Mouse (Mus musculus): ENCODE measurements around the gene Atf5.

Atf5 gene

DNA sequence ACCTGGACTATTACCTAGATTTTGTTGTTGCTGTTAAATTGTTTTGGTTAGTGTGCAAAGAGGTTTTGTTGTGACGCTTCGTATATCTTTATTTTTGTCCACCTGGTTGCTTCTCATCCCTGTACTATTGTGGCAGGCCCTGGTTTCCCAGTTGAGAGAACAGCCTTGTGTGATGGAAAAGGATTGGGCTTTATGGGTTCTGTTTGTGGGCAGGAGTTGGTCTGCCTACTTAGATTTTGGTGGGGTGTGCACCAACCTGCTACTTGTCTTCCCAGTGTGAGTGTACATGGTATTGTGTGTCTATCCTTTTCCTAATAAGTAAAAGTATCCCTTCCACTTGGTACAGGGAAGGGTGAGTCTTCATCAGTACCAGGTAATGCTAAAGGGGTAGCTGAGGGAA, 2.9 kb upstream of the Atf5 start:
- no peak for DNase-seq

GRCm38 (mm10) chr7:44818751-44819235, 2.3 kb upstream of the Atf5 start:
- DNase-seq: peak; percentile 42

- no peak for DNase-seq
Measured at GRCm38 (mm10) chr7:44818164-44818563, 1.7 kb upstream of the Atf5 start.

DNA sequence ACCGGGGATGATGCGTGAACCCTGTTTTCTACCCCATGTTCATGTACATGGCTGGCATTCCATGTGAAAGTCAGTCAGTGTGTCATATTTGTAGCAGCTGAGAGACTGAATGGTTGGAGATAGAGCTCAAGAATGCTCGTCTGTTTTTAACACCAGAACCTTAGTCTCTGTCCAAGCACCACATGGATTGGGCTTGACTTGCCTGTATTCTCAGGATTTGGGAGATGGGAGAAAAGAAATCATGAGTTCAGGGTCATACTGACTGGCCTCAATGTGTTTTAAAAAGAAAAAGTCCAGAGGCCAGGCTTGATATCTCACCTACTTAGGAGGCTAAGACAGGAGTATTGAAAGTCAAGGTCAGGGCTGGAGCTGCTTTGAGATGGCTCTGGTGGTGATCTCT, 983 bp upstream of the Atf5 start:
- no peak for DNase-seq

GRCm38 (mm10) chr7:44815721-44816469, 563 bp downstream of the Atf5 start, which contains the start of the genes Nup62 and Il4i1:
Gene Nup62 (plus strand): TSS chr7:44816088.
Gene Il4i1 (plus strand): TSS chr7:44816387.
- peak; percentile 100 for DNase-seq

DNA sequence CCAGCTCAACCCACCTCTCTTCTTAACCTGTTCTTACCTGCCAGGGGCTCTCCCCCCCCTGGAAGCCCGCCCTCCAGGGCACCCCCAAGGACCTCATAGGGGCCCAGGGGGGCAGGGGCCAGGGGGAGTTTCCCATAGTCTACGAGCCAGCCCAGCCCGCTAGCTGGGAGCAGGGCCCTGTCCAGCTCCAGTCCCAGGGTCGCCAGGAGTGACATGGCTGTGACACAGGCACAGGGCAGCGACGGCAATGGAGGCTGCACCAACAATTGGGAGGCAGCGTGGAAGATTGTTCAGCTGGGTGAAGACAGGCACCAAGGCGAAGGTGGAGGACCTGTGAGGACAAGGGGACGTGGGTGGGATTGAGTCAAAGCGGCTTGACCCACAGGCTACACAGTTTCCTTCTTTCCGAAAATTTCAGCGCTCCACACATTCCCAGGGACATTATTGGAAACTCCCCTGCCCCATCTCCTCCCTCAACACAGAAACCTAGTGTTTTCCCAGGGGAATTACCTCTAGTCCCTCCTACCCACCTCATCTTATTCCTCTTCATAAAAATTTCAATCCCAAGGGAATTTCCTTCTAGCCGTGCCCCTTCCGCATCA, 1.4 kb downstream of the Atf5 start:
- no peak for DNase-seq

DNA sequence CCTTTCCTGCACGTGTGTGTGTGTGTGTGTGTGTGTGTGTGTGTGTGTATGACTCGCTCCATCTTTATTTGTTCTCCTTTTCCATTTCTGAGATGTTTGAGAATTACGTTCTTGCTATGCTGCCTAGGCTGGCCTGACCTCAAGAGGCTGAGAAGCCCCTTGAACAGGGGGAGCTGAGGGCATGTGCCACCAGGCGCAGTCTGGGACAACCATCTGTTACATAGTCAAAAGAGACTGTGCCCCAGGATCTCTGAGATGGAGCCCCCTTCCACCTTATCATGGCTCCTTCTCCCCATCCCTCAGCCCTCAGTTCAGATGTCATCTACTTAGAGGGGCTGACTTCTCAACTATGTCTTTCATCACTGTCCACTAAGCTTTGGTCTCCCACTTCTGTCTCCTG, 2.0 kb downstream of the Atf5 start:
- DNase-seq: no peak

- DNase-seq: no peak
Measured at GRCm38 (mm10) chr7:44813985-44814384, 2.5 kb downstream of the Atf5 start.

DNA sequence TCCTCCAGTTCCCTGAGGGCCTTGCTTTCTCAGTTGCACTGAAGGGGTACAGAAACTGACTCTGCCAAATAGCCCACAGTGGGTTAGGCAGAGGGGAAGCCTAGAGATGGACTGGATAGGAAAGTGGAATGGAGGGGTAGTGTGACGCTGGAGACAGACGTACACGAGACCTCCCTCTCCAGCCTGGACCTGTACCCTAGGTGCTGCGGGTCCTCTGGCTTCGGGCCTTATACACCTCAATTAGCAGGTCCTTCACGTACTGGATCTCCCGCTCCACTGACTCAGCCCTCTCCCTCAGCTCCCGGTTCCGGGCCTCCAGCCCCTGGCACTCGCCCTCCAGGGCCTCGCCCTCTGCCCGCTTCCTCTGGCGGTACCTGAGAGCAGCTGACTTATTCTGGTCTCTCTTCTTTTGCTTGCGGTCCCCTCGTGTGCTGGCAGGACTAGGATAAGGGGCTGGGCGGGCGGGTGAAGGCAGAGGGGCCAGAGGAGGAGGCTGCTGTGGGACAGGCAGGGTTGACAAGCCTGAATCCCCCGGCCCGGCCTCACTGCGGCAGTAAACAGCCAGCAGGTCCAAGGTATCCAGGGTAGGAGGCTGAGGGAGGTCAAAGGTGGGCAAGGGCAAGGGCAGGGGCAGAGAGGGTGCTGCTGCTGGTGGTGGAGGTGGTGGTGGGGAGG, 3.7 kb downstream of the Atf5 start:
- no peak for DNase-seq

DNA sequence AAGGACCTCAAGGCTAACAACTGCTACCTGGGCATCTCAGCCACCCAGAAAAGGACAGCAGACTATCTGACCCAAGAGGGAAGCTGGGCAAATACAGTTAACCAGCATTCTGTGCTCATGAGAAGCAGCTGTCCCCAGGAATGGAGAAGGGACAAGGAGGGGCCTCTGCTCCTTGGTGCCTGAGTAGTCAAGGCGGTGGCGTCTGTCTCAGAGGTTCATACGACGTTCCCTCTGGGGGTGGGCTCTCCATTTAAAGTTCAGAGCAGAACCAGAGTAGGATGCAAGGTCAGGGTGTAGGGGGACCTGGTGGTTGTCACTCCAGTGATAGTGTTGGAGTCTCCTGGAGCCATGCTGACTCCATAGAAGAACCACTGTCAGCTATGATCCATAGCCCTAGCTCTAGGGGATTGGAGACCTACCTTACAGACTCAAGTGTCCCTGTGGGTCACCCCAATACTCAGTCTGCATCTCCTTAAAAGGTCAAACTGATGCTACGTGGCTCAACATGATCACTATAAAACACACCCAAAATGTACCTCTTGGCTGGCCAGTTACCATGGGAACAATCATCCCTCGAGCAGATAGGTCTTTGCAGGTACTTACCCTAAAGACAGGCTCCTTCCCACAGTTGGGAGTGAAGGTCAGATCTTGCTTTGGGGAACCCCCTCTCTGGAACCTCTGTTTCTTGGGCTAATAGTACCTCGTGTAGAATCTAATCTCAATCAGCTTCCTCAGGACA, 5.5 kb downstream of the Atf5 start:
- DNase-seq: no peak

DNA sequence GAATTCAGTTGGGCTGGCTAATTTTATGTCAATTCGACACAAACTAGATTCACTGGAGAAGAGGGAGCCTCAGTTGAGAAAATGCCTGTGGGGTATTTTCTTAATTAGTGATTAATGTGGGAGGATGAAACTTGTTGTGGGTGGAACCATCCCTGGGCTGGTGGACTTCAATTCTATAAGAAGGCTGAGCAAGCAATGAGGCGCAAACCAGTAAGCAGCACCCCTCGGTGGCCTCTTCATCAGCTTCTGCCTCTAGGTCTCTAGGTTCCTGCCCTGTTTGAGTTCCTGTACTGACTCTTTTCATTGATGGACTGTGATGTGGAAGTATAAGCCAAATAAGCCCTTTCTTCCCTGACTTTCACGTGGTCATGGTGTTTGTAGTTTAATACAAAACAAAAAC, 6.1 kb downstream of the Atf5 start:
- DNase-seq: no peak

GRCm38 (mm10) chr7:44809466-44809865, 7.0 kb downstream of the Atf5 start:
- DNase-seq: no peak

DNA sequence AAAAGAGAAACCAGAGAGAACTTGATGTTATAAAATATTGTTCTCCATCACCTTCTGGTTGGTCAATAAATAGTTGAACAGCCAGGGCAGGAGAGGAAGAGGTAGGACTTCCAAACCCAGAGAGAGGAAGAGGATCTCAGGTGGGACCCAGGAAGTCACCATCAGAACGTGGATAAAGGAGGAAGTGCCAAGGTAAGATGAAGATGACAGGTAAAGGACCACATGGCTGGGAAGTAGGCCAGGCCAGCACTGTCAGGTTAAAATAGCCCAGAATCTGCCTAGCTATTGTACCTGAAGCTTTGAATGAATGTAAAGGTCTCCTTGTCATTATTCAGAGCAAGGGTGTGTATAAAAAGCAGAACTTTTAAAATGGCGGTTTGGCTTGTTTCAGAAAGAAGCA, 7.5 kb downstream of the Atf5 start:
- no peak for DNase-seq

GRCm38 (mm10) chr7:44792781-44793180, 23.7 kb downstream of the Atf5 start:
- DNase-seq: no peak

- no peak for DNase-seq
Measured at GRCm38 (mm10) chr7:44790066-44790465, 26.4 kb downstream of the Atf5 start.

DNA sequence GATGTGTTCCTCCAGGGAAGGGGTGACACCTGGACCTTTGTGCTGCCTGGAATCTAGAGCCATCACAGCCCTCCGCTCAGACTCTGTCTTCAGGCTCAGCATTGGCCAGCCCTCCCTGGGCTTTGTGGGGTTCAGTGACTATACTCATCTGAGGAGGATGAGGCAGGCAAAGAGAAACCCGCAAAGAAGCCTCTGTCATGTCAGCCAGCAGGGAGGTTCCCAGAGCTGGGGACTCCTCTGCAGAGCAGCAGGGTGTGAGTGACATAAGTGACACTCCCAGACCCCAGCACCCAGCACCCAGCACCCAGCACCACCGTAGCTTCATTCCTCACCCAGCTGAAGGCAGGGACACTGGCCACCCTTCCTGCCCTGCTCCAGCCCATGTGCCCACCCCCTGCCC, 26.9 kb downstream of the Atf5 start:
- DNase-seq: no peak

- DNase-seq: no peak
Measured at GRCm38 (mm10) chr7:44780101-44780500, 36.4 kb downstream of the Atf5 start.

DNA sequence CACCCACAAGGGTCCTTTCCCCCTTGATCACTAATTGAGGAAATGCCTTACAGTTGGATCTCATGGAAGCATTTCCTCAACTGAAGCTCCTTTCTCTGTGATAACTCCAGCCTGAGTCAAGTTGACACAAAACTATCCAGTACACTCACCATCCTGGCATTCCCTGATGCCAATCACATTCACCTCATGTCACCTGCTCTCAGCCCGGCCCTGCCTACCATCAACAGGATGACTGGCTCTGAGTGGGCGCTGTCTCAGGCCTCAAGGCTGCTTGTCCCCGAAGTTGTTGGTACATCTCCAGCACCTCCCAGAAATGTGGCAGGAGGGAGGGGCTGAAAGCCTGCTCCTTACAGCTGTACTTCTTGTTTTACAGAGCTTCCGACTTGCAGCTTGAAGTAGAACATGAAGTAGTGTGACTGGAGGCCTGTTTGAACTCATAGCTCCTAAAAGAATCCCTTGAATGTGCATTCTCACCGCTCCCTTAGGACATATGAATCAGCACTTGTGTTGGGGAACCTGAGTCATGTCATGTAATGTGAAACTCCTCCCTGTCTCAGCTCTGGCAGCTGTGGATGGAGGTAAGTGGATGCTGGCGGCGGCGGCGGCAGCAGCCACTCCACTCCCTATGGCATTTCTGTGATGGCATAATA, 39.5 kb downstream of the Atf5 start:
- no peak for DNase-seq

DNA sequence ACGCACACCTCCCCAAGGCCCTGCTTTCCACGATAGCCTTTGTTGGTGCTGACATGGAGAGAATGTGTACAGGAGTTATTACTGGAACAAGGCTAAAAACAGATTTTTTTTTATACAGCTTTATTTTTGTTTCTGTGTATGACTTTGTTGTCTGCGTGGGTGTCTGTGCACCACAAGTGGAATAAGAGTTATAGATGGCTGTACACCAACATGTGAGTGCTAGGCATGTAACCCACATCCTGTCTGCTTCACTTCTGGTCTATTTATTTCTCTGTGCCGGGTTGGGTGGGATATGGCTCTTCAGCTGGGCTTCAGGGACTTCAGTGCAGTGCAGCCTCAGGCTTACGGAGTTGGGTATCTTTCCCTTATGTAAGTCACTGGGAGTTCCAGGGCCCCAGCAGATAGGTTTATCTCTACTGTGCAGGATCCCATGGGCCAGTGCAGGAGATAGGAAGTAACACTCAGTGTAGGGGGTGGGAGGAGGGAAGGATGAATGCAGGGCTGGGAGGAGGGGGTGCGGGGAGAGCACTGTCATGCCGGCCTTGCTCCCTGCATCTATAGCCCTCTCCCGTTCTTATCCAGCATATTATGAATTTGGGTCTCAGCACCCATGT, 43.8 kb downstream of the Atf5 start:
- no peak for DNase-seq

GRCm38 (mm10) chr7:44770046-44770578, 46.3 kb downstream of the Atf5 start:
- DNase-seq: peak; percentile 42

DNA sequence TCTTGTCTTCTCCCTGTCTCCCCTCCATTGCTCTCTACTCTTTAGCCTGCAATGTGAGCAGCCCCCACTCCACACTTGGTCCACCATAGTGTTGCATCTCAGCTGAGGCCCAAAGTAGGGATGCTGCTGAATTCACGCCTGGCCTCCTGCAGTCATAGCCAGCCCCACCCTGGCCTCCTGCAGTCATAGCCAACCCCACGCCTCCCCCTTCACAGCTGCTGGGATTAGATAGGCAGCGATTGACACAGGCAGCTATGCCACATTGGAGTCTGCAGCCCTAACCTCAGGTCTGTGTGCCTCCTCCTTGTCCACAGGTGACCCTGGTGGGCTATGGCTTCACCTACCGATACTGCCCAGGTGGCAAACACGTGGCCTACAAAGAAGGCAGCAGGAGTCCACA, 48.3 kb downstream of the Atf5 start:
- DNase-seq: no peak
